Mouse (Mus musculus): ENCODE measurements at regions not wholly inside any gene's neighbourhood (a gene's known extent, or its start where the extent isn't known, plus 50 kb on each side); places are given as distances from the start of the nearest gene placed in this dataset.

- no peak for DNase-seq (ENCODE audit: low spot score in 2 of 2)
Measured at GRCm38 (mm10) chr6:19214700-19215099, 348.6 kb downstream of the Ankrd7 start.

- no peak for DNase-seq (ENCODE audit: low spot score in 2 of 2)
Measured at GRCm38 (mm10) chr6:19215124-19215523, 349.0 kb downstream of the Ankrd7 start.

- no peak for DNase-seq (ENCODE audit: low spot score in 2 of 2)
Measured at GRCm38 (mm10) chr6:19264075-19264819, 398.1 kb downstream of the Ankrd7 start.

DNA sequence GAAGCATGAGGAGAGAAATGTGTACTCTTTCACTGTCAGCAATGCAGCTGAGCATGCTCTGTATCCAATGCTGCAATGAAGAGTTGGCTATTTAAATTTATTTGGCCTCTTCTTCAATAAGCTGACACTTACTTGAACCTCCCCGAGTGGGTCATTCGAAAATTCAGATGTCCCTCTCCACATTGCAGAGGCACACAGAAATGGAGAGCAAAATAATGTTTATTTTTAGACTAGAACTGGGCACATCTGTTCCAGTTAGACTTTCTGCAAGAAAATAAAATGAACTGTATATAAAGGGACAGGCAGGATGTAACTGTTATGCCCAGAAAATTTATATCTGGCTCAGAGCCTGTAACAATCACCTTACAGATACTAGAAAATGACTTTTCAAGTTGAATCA, 407.1 kb downstream of the Ankrd7 start:
- no peak for DNase-seq (ENCODE audit: low spot score in 2 of 2)

DNA sequence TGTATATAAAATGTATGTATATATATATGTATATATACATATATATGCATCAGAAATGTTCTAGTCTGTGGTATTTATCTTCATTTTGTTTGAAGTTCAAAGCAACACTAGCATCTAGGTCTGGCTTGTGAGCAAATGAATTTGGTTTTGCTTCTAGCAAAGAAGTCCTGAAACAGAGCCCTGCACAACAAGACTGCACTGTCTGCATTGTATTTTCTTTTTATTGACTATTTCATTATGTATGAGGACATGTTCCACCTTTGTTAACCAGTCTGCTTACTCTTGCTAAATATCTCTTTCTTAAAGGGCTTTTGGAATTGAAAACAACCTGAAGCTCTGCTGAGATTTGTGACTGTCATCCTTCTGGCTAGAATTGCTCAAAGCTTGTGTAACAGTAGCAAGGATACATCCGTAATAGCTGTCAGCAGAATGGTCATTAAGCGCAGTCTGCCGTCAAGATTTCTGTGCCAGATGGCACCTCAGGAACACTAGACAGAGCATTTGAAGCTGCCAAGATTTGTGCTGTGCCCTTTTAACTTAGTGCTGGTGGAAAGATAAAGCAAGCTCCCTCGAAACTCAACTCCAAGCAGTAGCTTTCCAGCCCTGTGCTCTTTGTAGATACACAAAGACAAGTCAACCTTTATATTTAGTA, 416.7 kb downstream of the Ankrd7 start:
- peak; percentile 2 to 35 for DNase-seq (ENCODE audit: low spot score in 2 of 2)

GRCm38 (mm10) chr6:19332659-19333058, 466.5 kb downstream of the Ankrd7 start:
- no peak for DNase-seq (ENCODE audit: low spot score in 2 of 2)

GRCm38 (mm10) chr6:19335653-19336052, 469.5 kb downstream of the Ankrd7 start:
- DNase-seq (ENCODE audit: low spot score in 2 of 2) = no peak

GRCm38 (mm10) chr6:19338470-19338869, 472.4 kb downstream of the Ankrd7 start:
- DNase-seq (ENCODE audit: low spot score in 2 of 2) = no peak
